Mouse (Mus musculus): ENCODE data around the gene Ssr1. TPM values are rescaled to one million over a fixed set of nuclear protein-coding genes. Genes with fewer than 3 reads are reported as not detected.

Gene Ssr1
- polyA plus RNA-seq (2015; fragmentation: Nextera tagmentation; extraction: Ambion mirVana) = 77.3 and 77.5 TPM in 2 replicates

- ATAC-seq = peak; percentile 99
- under 1% methylated on average over 82 of the region's 89 CpGs for WGBS
Measured at GRCm38 (mm10) chr13:37993704-37994404, at the start of gene Ssr1. Gene Ssr1 (minus strand): TSS chr13:37994217.

GRCm38 (mm10) chr13:38037811-38038210 lies 43.8 kb upstream of the Ssr1 start:
- peak overlapping the region; percentile 82 for H3K4me3 ChIP-seq
- H3K9ac ChIP-seq = peak overlapping the region; percentile 89
- H3K4me2 ChIP-seq = peak overlapping the region; percentile 88
- no peak overlapping the region for H3K27ac ChIP-seq
- no peak for ATAC-seq
- no peaks in the 10 kb centered on the region for H3K27me3 ChIP-seq
- 55% methylated on average over 12 of the region's 12 CpGs for WGBS
- peaks cover 28% of the 10 kb centered on the region for H3K36me3 ChIP-seq (ENCODE audit: poor library complexity, severe bottlenecking)
- H3K4me1 ChIP-seq = peaks cover 25% of the 10 kb centered on the region
- H3K9me3 ChIP-seq (replicated peaks) = no peaks in the 10 kb centered on the region

More at GRCm38 (mm10) chr13:37993704-37994404, at the start of gene Ssr1:
- Histone ChIP-seq H3K36me3 (ENCODE audit: poor library complexity, severe bottlenecking) (peaks cover 26% of the 10 kb centered on the region), H3K27ac (peak within 1 kb of the TSS; percentile 88), H3K4me2 (peak within 1 kb of the TSS; percentile 64), H3K4me1 (peaks cover 11% of the 10 kb centered on the region), H3K9me3 (replicated peaks) (no peaks in the 10 kb centered on the region), H3K9ac (peak within 1 kb of the TSS; percentile 93), H3K27me3 (no peaks in the 10 kb centered on the region), H3K4me3 (peak within 1 kb of the TSS; percentile 87)

DNA sequence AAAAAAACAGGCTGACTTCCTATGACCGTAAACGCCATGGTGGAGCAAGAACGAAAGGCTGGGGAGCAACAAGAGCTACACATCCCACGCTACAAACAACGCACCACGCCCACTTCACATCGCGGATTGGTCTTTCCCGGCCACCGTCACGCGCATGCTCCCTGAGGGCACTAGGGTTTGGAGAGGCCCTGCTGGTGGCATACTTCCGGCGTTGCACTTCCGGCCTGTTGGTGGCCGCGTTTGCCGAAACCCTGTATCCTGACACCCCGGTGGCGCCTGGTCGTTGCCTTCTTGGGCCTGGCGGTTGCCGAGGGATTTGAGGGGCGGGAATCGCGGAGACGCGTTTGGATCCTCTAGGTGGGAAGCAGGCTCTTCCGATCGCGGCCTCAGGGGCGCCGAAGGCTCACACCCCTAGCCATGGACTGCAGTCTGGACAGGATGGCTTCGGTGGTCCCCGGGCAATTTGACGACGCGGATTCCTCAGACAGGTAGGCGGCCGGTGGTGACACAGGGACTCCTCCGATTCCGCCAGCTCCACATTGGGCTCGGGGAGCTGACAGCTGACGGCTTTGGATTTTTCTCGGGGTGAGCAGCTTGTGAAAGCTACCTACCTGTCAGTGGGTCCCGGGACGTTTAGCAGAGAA lies 43.1 kb upstream of the Ssr1 start, which contains the start of gene Cage1:
Gene Cage1 (minus strand): TSS at position 26 of the 644 bp plus-strand sequence.
- H3K36me3 ChIP-seq (ENCODE audit: poor library complexity, severe bottlenecking) = peaks cover 23% of the 10 kb centered on the region
- H3K9me3 ChIP-seq (replicated peaks) = no peaks in the 10 kb centered on the region
- peak; percentile 98 for ATAC-seq
- peak within 1 kb of the TSS; percentile 57 for H3K27ac ChIP-seq
- under 1% methylated on average over 47 of the region's 47 CpGs for WGBS
- H3K9ac ChIP-seq = peak within 1 kb of the TSS; percentile 89
- peak within 1 kb of the TSS; percentile 82 for H3K4me3 ChIP-seq
- peaks cover 25% of the 10 kb centered on the region for H3K4me1 ChIP-seq
- no peaks in the 10 kb centered on the region for H3K27me3 ChIP-seq
- peak within 1 kb of the TSS; percentile 88 for H3K4me2 ChIP-seq

DNA sequence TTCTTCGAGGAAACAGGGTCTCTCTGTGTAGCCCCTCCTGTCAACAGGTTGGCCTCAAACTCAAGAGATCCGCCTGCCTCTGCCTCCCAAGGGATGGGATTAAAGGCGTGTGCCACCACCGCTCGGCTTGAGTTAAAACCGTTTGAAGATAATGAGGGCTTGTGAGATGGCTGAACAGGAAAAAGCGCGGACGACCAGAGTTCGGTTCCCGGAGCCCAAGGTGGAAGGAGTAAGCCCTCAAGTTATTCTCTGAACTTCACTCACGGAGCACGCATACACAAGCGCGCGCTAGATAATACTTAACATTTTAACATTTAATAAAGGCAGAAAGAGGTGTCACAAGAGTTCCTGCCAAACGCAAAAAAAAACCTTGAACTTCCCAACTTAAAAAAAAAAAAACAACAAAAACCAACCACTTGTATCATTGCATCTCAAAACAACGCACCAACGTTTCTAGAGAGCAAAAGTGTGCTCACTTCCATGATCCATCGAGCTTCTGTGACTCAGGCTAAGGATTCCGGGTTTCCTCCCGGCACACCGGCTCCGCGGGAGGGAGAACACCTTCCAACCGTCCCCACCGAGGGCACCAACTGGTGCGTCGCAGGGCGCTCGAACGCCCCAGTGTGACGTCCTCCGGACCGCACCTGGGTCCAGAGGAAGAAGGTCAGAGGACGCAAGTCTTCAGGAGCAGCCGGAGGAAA lies 42.5 kb upstream of the Ssr1 start, which contains the start of gene Riok1:
Gene Riok1 (plus strand): TSS at position 653 of the 701 bp plus-strand sequence.
- ATAC-seq = peak; percentile 70; the same call in 1 of the 2 replicates
- peak within 1 kb of the TSS; percentile 89 for H3K9ac ChIP-seq
- H3K27me3 ChIP-seq = no peaks in the 10 kb centered on the region
- peaks cover 25% of the 10 kb centered on the region for H3K4me1 ChIP-seq
- H3K27ac ChIP-seq = peak within 1 kb of the TSS; percentile 57
- peaks cover 17% of the 10 kb centered on the region for H3K36me3 ChIP-seq (ENCODE audit: poor library complexity, severe bottlenecking)
- H3K4me2 ChIP-seq = peak within 1 kb of the TSS; percentile 88
- 11% methylated on average over 37 of the region's 37 CpGs for WGBS
- no peaks in the 10 kb centered on the region for H3K9me3 ChIP-seq (replicated peaks)
- H3K4me3 ChIP-seq = peak within 1 kb of the TSS; percentile 82

DNA sequence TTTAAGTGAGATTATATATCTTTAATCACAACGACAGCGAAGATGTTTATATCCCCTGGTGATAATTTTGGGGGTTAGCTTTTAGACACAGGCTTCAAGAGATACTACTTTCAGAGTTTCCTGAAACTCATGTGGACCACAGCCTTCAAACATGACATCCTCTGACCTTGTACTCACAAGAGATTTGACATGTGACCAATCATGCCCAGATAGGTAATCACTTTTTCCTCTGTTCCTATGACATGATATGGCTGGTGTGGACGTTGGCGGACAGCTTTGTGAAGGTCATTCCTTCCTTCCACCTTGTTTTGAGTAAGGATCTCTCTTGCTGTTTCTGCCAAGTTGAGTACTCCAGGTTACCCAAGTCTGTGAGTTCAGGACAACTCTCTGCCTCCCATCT lies 34.4 kb upstream of the Ssr1 start:
- Histone ChIP-seq H3K4me3 (no peak overlapping the region), H3K4me1 (no peaks in the 10 kb centered on the region), H3K27me3 (no peaks in the 10 kb centered on the region), H3K36me3 (ENCODE audit: poor library complexity, severe bottlenecking) (no peaks in the 10 kb centered on the region), H3K9me3 (replicated peaks) (no peaks in the 10 kb centered on the region), H3K27ac (no peak overlapping the region), H3K9ac (no peak overlapping the region), H3K4me2 (no peak overlapping the region)
- 90% methylated on average over 4 of the region's 4 CpGs for WGBS
- ATAC-seq = no peak

GRCm38 (mm10) chr13:38027618-38028248 lies 33.7 kb upstream of the Ssr1 start:
- Histone ChIP-seq H3K27ac (no peak overlapping the region), H3K4me1 (no peaks in the 10 kb centered on the region), H3K4me2 (no peak overlapping the region), H3K36me3 (ENCODE audit: poor library complexity, severe bottlenecking) (no peaks in the 10 kb centered on the region), H3K9ac (no peak overlapping the region), H3K4me3 (no peak overlapping the region), H3K9me3 (replicated peaks) (no peaks in the 10 kb centered on the region), H3K27me3 (no peaks in the 10 kb centered on the region)
- WGBS = 60% methylated on average over 6 of the region's 6 CpGs
- ATAC-seq = no peak

DNA sequence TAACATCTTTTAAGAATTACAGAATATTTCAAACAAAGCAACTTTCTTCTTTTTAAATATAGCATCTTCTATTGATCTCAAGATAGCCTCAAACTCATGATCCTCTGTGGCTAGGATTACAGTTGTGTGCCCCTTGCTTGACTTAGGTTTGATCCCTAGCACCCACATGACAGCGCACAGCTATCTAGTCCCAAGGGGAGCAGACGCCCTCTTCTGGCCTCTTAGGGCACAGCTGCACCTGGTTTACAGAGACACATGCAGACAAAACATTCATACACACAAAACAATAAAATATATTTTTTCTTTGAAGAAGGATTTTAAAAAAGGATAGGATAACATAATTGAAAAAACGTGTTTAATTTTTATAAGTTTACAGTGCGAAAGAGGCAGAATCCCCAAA lies 31.9 kb upstream of the Ssr1 start:
- Histone ChIP-seq H3K36me3 (ENCODE audit: poor library complexity, severe bottlenecking) (no peaks in the 10 kb centered on the region), H3K9ac (no peak overlapping the region), H3K4me2 (no peak overlapping the region), H3K4me3 (no peak overlapping the region), H3K4me1 (no peaks in the 10 kb centered on the region), H3K27ac (no peak overlapping the region), H3K9me3 (replicated peaks) (no peaks in the 10 kb centered on the region), H3K27me3 (no peaks in the 10 kb centered on the region)
- WGBS = 32% methylated on average over 4 of the region's 4 CpGs
- ATAC-seq = no peak

- no peaks in the 10 kb centered on the region for H3K4me1 ChIP-seq
- no peak for ATAC-seq
- no peaks in the 10 kb centered on the region for H3K27me3 ChIP-seq
- no peaks in the 10 kb centered on the region for H3K9me3 ChIP-seq (replicated peaks)
- H3K36me3 ChIP-seq (ENCODE audit: poor library complexity, severe bottlenecking) = no peaks in the 10 kb centered on the region
- no peak overlapping the region for H3K9ac ChIP-seq
- H3K4me3 ChIP-seq = no peak overlapping the region
- no peak overlapping the region for H3K27ac ChIP-seq
- WGBS = 77% methylated on average over 3 of the region's 3 CpGs
- H3K4me2 ChIP-seq = no peak overlapping the region
Measured at GRCm38 (mm10) chr13:38018791-38019190, 24.8 kb upstream of the Ssr1 start.

GRCm38 (mm10) chr13:38015591-38015990 lies 21.6 kb upstream of the Ssr1 start:
- H3K4me2 ChIP-seq = no peak overlapping the region
- H3K27ac ChIP-seq = no peak overlapping the region
- H3K4me3 ChIP-seq = no peak overlapping the region
- no peaks in the 10 kb centered on the region for H3K9me3 ChIP-seq (replicated peaks)
- H3K9ac ChIP-seq = no peak overlapping the region
- H3K36me3 ChIP-seq (ENCODE audit: poor library complexity, severe bottlenecking) = no peaks in the 10 kb centered on the region
- WGBS = 89% methylated on average over 4 of the region's 4 CpGs
- no peaks in the 10 kb centered on the region; the same call in 1 of the 2 replicates for H3K4me1 ChIP-seq
- H3K27me3 ChIP-seq = no peaks in the 10 kb centered on the region
- no peak for ATAC-seq

- H3K4me2 ChIP-seq = no peak overlapping the region
- H3K27ac ChIP-seq = no peak overlapping the region
- no peak overlapping the region for H3K9ac ChIP-seq
- no peaks in the 10 kb centered on the region; the same call in 1 of the 2 replicates for H3K4me1 ChIP-seq
- ATAC-seq = no peak
- H3K9me3 ChIP-seq (replicated peaks) = no peaks in the 10 kb centered on the region
- H3K27me3 ChIP-seq = no peaks in the 10 kb centered on the region
- no peaks in the 10 kb centered on the region for H3K36me3 ChIP-seq (ENCODE audit: poor library complexity, severe bottlenecking)
- H3K4me3 ChIP-seq = no peak overlapping the region
- 86% methylated on average over 5 of the region's 5 CpGs for WGBS
Measured at GRCm38 (mm10) chr13:38012436-38012835, 18.4 kb upstream of the Ssr1 start.

DNA sequence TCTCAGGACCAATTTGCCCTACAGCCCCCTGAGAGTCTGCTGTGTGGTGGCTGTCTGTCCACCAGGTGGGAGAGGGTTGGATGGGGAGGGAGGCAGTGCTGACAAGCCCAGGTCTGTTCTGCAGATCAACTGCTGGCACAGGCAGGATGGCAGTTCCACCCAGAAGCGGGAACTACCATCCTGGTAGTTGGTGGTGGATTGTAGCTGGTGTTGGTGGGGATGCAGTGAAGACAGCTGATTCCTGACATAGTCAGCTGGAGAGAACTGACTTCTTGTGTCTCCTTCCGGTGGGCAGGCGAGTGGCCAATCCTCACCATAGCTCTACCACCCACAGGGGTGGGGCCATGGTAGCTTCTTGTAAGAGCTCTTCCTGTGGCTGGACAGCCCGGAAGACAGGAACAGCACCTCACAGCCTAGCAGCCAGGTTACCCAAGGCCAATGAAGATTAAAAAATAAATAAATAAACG lies 16.5 kb upstream of the Ssr1 start:
- Histone ChIP-seq H3K36me3 (ENCODE audit: poor library complexity, severe bottlenecking) (no peaks in the 10 kb centered on the region), H3K9me3 (replicated peaks) (no peaks in the 10 kb centered on the region), H3K9ac (no peak overlapping the region), H3K27ac (no peak overlapping the region), H3K4me3 (no peak overlapping the region), H3K4me2 (no peak overlapping the region), H3K27me3 (no peaks in the 10 kb centered on the region), H3K4me1 (no peaks in the 10 kb centered on the region; the same call in 1 of the 2 replicates)
- no peak for ATAC-seq
- WGBS = 87% methylated on average over 5 of the region's 5 CpGs

All from forebrain, embryonic 13.5 days (tissue).